Mouse (Mus musculus) stomach, embryonic 14.5 days (tissue): ENCODE measurements around the gene Yrdc. TPM values are rescaled to one million over a fixed set of nuclear protein-coding genes. Genes with fewer than 3 reads are reported as not detected.

Experiments used
- ATAC-seq: fragments of 200-750 bp; cut with Nextera tagmentation; 2 replicates; pipeline ENCODE4 v1.8.0; 2017; ENCODE audit warnings: low read depth, moderate TSS enrichment; ENCODE audit not compliant: insufficient number of reproducible peaks, insufficient read depth, low FRiP score
- H3K27ac ChIP-seq: fragments of 300-500 bp; sonication (generic); 2 replicates; pipeline ENCODE4 v1.5.1; 2014; ENCODE audit warnings: mild to moderate bottlenecking, low read length, moderate library complexity, mixed read lengths
- H3K27me3 ChIP-seq: fragments of 300-500 bp; sonication (generic); 2 replicates; pipeline ENCODE4 v1.6.1; 2014; ENCODE audit warnings: low read length, control low read depth, mixed read lengths; ENCODE audit not compliant: control insufficient read depth, insufficient read depth
- H3K36me3 ChIP-seq: fragments of 300-500 bp; sonication (generic); 2 replicates; pipeline ENCODE4 v1.6.1; 2014; ENCODE audit warnings: mild to moderate bottlenecking, control low read depth, low read length, moderate library complexity, mixed read lengths; ENCODE audit not compliant: control insufficient read depth, insufficient read depth
- H3K4me1 ChIP-seq: fragments of 300-500 bp; sonication (generic); 2 replicates; pipeline ENCODE4 v1.6.1; 2014; ENCODE audit warnings: low read length, control low read depth, mixed read lengths; ENCODE audit not compliant: control insufficient read depth, insufficient read depth
- H3K4me2 ChIP-seq: fragments of 300-500 bp; sonication (generic); replicated peaks from 2 replicates; pipeline ENCODE4 v1.6.1; 2014; ENCODE audit warnings: low read depth, low read length, control low read depth
- H3K4me3 ChIP-seq: fragments of 300-500 bp; sonication (generic); 2 replicates; pipeline ENCODE4 v1.5.1; 2014; ENCODE audit warnings: low read depth, low read length, control low read depth
- H3K9ac ChIP-seq: fragments of 300-500 bp; sonication (generic); replicated peaks from 2 replicates; pipeline ENCODE4 v1.6.1; 2014; ENCODE audit warnings: low read depth, mild to moderate bottlenecking, control low read depth, low read length, moderate library complexity, mixed read lengths
- H3K9me3 ChIP-seq: fragments of 300-500 bp; sonication (generic); 2 replicates; pipeline ENCODE4 v1.6.1; 2016; ENCODE audit warnings: low read depth, low read length, control low read depth; ENCODE audit not compliant: control insufficient read depth
- WGBS: fragments of 180-500 bp; shearing (Covaris S2); extraction: QIAGEN DNeasy Blood & Tissue Kit; methylation state at CpG from one replicate; pipeline ENCODE4 v1.1.7; 2014; 5-methylcytosine and 5-hydroxymethylcytosine counted together
- polyA plus RNA-seq: library from polyadenylated mRNA; unstranded; fragments of >200 nt; fragmentation: Nextera tagmentation; extraction: Ambion mirVana; gene quantifications from 2 replicates; pipeline ENCODE4 v1.2.1, GENCODE M21; 2014

Gene Yrdc
- polyA plus RNA-seq, 1 experiment from 2014 or later, result 31.6 TPM

DNA sequence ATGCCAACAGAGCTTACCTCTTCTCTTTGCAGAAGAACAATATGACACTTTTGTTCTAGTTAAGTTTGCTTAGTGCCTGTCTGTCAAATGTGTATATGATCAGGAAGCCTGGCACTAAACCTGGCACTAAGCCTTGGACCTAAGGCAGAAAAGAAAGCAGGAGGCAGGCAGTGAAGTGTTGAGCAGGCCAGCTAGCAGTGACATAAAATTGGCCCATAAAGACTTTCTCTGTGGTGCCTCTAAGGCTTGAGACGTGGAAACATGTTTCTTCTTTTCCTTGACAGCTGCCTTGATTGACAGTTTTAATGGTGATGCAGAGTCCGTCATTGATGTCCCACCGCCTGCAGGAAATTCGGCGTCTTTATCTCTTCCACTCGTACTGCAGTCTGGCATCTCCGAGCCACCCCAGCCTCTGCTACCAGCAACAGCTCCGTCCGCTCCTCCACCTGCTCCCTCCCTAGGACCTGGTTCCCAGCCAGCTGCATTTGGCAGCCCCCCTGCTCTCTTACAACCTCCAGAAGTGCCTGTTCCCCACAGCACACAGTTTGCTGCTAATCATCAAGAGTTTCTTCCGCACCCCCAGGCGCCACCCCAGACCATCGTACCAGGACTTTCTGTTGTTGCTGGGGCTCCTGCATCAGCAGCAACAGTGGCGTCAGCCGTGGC lies 12.3 kb upstream of the Yrdc start:
- H3K4me2 ChIP-seq, result no peak overlapping the region
- H3K9me3 ChIP-seq, result no peaks in the 10 kb centered on the region
- H3K27me3 ChIP-seq, result no peaks in the 10 kb centered on the region
- 86% methylated on average over 14 of the region's 14 CpGs for WGBS
- no peak overlapping the region for H3K9ac ChIP-seq
- no peak for ATAC-seq
- H3K36me3 ChIP-seq, result peaks cover 14% of the 10 kb centered on the region
- H3K4me1 ChIP-seq, result no peaks in the 10 kb centered on the region
- no peak overlapping the region for H3K4me3 ChIP-seq
- H3K27ac ChIP-seq, result no peak overlapping the region

DNA sequence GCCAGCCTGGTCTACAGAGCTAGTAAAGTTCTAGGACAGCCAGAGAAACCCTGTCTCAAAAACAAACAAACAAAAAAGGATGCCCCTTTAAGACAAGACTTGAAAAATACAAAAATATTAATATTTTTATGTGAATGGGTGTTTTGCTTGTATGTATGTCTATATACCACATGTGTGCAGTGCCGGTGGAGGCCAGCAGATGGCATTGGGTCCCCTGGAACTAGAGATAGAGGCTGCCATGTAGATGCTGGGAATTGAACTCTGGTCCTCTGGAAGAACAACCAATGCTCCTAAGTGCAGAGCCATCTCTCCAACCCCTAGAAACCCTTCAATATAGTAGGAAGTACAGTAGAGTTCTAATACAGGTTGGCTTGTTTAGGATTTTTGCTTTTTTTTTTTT lies 9.5 kb upstream of the Yrdc start:
- WGBS, result 89% methylated on average over 1 of the region's 1 CpGs
- Histone ChIP-seq H3K4me1 (no peaks in the 10 kb centered on the region), H3K27me3 (no peaks in the 10 kb centered on the region), H3K27ac (no peak overlapping the region), H3K4me3 (no peak overlapping the region), H3K9me3 (no peaks in the 10 kb centered on the region), H3K4me2 (no peak overlapping the region), H3K36me3 (peaks cover 16% of the 10 kb centered on the region), H3K9ac (no peak overlapping the region)
- no peak for ATAC-seq

DNA sequence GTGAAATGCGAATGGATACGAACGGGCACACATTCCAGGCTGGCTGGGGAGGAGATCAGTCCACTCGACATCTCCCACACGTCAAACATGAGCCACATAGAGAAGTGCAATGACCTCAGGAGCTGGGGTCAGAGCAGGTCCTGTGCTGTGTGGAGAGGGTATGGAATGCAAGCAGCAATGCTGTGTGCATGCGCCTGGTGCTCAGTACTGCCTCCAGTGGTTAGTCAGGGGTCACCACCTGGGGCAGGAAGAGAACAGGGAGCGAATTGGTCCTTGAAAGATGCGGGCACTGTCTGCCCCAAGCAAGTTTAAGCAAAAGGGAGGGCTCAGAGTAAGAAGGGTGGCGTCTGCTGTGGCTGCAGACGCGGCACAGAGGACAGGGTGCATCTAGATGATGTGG lies 7.0 kb upstream of the Yrdc start:
- 47% methylated on average over 11 of the region's 11 CpGs for WGBS

DNA sequence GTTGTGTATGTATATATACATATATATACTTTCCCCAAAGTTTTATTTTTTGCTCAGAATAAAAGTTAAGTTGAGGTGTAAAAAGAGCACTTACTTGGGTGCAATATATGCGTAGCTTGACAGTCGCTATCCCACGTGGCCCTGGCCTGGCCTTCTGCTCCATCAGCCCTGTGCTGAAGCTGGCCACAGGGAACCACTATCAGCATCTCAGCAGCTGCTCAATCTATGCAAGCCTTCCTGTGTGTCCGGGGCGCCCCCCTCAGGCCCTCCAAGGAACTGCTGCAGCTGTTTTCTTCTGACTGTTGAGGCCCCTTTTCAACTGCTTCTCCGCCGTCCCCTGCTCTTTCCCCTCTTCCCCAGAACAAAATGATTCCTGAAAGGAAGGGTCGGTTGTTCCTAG lies 2.9 kb upstream of the Yrdc start:
- Histone ChIP-seq H3K4me3 (no peak overlapping the region), H3K27me3 (no peaks in the 10 kb centered on the region), H3K9ac (no peak overlapping the region), H3K36me3 (peaks cover 5% of the 10 kb centered on the region), H3K9me3 (no peaks in the 10 kb centered on the region), H3K4me2 (no peak overlapping the region), H3K4me1 (peaks cover 6% of the 10 kb centered on the region; the same call in 1 of the 2 replicates), H3K27ac (no peak overlapping the region)
- no peak for ATAC-seq
- WGBS, result 11% methylated on average over 8 of the region's 8 CpGs

More for the DNA sequence above, 7.0 kb upstream of the Yrdc start:
- no peaks in the 10 kb centered on the region for H3K4me1 ChIP-seq
- no peaks in the 10 kb centered on the region for H3K9me3 ChIP-seq
- no peak overlapping the region for H3K4me2 ChIP-seq
- H3K9ac ChIP-seq, result no peak overlapping the region
- no peak for ATAC-seq
- no peak overlapping the region for H3K4me3 ChIP-seq
- H3K27ac ChIP-seq, result no peak overlapping the region
- H3K36me3 ChIP-seq, result peaks cover 7% of the 10 kb centered on the region
- no peaks in the 10 kb centered on the region for H3K27me3 ChIP-seq

DNA sequence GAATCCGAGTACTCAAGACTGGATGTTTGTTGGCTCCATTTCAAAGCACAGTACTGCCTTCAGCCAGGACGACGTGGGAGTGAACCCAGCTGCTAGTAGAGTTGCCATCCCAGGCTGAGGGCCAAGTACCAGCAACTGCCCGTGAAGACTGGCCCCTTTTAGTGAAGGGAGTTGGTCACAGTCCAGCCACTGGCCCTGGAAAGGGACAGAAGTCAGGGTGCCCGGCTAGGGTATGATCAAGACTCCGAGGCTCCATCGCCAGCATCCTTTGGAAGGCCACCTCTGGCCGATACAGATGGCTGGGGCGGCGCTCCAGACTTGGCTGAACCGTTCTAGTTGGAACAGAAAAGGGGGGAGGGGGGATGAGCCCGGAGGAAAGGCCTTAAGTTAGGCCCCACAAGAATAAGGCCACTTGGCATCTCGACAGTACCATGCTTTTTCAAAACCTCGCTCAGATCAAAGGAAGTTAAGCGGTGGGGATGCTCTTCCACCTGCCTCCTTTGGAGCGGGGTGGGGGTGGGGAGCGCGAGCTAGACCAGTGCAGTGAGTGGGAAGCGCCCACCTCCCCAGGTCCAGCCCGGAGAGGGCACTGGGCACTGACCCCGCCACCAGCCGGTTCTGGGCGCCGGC lies 733 bp upstream of the Yrdc start:
- peak; percentile 30; the same call in 1 of the 2 replicates for ATAC-seq
- Histone ChIP-seq H3K4me3 (peak overlapping the region; percentile 97), H3K4me1 (peaks cover 6% of the 10 kb centered on the region; the same call in 1 of the 2 replicates), H3K27me3 (no peaks in the 10 kb centered on the region), H3K27ac (peak overlapping the region; percentile 95), H3K4me2 (peak overlapping the region; percentile 69), H3K9ac (peak overlapping the region; percentile 85), H3K36me3 (peaks cover 13% of the 10 kb centered on the region), H3K9me3 (no peaks in the 10 kb centered on the region)
- 1% methylated on average over 24 of the region's 24 CpGs for WGBS

DNA sequence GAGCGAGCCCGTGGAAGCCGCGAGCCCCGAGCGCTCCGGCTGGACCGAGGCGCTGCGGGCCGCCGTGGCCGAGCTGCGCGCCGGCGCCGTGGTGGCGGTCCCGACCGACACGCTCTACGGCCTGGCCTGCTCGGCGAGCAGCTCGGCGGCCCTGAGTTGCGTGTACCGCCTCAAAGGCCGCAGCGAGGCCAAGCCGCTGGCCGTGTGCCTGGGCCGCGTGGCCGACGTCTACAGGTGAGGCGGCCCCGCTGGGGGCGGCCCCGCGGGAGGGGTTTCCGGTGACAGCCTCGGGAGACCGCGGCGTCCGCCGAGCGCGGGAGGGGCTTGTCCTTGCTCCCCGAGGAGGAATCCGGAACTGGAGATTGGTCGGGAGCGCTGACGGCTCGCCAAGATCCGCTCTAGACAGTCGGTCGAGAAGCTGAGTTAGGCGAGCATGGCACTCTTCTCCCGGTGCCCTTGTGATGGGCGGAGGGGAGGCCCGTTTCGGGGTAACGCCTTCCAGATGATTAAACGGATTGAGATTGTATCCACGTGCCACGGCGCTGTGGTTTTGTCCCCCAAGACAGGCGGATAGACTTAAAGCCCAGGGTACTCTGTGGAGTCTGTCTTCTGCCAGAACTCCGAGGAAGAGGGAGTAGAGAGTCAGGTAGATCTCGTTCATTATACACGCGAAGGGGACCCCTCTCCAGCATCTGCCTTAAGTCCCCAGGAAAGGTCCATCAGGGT lies 617 bp downstream of the Yrdc start, which contains the start of gene 1110065P20Rik:
Gene 1110065P20Rik (minus strand): TSS at position 264 of the 726 bp plus-strand sequence.
- Histone ChIP-seq H3K27me3 (no peaks in the 10 kb centered on the region), H3K4me3 (peak within 1 kb of the TSS; percentile 97)
- WGBS, result under 1% methylated on average over 69 of the region's 75 CpGs

DNA sequence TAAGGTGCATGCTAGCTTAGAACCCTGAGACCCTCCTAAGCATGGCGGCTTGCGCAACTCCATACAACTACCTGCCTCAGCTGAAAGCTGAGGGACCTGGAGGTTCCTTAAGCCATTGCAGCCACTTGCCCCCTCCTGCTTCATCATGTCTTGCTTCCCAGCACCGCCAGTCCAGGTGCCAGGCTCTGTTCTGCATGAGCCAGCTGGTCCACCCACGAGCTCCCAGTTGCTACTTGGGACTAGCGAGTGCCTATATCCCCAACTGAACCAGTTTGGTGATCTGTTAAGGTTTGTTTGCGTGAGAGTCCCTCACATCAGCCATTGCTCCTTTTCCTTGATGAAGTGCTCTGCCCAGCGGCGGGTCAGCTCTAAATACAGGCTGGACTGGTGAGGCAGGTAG lies 5.8 kb downstream of the Yrdc start:
- Histone ChIP-seq H3K4me3 (no peak overlapping the region), H3K9me3 (no peaks in the 10 kb centered on the region), H3K27me3 (peaks cover 7% of the 10 kb centered on the region), H3K9ac (no peak overlapping the region), H3K36me3 (peaks cover 25% of the 10 kb centered on the region), H3K27ac (no peak overlapping the region), H3K4me2 (no peak overlapping the region), H3K4me1 (no peaks in the 10 kb centered on the region; the same call in 1 of the 2 replicates)
- no peak for ATAC-seq
- WGBS, result 93% methylated on average over 8 of the region's 8 CpGs

More for the DNA sequence above, 617 bp downstream of the Yrdc start, which contains the start of gene 1110065P20Rik:
- H3K9ac ChIP-seq, result peak within 1 kb of the TSS; percentile 85
- peaks cover 6% of the 10 kb centered on the region; the same call in 1 of the 2 replicates for H3K4me1 ChIP-seq
- no peaks in the 10 kb centered on the region for H3K9me3 ChIP-seq
- H3K36me3 ChIP-seq, result peaks cover 23% of the 10 kb centered on the region
- peak within 1 kb of the TSS; percentile 95 for H3K27ac ChIP-seq
- ATAC-seq, result peak; percentile 66; the same call in 1 of the 2 replicates
- H3K4me2 ChIP-seq, result peak within 1 kb of the TSS; percentile 69

DNA sequence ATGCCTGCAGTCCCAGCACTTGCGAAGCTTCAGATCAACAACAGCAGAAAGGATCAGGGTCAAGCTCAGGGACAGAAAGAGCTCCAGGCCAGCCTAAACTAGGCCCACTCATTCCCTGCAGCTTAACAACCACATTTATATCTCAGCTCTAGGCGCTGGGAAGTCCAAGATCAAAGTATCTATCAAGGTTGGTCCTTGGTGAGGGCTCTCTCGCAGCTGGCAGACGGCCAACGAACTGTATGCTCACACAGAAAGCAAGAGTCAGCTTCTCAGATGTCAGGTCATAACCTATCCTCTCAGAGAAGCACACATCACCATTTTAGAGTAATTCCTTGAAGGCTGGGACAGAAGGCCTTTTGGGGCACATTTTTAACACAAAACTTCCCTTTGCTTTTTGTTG lies 7.9 kb downstream of the Yrdc start:
- WGBS, result 50% methylated on average over 5 of the region's 5 CpGs
- Histone ChIP-seq H3K4me1 (no peaks in the 10 kb centered on the region), H3K9me3 (no peaks in the 10 kb centered on the region), H3K27ac (no peak overlapping the region), H3K27me3 (peaks cover 13% of the 10 kb centered on the region), H3K36me3 (peaks cover 24% of the 10 kb centered on the region), H3K9ac (no peak overlapping the region), H3K4me2 (no peak overlapping the region), H3K4me3 (no peak overlapping the region)
- no peak for ATAC-seq
